Mouse (Mus musculus) cortical plate, adult 2 months (tissue): ENCODE data around the gene Eif2d.

Source experiments
- CTCF ChIP-seq: fragments of 200-500 bp; IDR thresholded peaks from 2 replicates; pipeline ENCODE4 v1.5.1; 2011; ENCODE audit warnings: mild to moderate bottlenecking, control low read depth, low read length; ENCODE audit not compliant: insufficient read depth; ENCODE audit errors: extremely low read depth
- POLR2A ChIP-seq: fragments of 200-500 bp; IDR thresholded peaks from 2 replicates; pipeline ENCODE4 v1.6.1; 2011; ENCODE audit warnings: mild to moderate bottlenecking, low read length, control low read depth; ENCODE audit not compliant: insufficient read depth; ENCODE audit errors: extremely low read depth

DNA sequence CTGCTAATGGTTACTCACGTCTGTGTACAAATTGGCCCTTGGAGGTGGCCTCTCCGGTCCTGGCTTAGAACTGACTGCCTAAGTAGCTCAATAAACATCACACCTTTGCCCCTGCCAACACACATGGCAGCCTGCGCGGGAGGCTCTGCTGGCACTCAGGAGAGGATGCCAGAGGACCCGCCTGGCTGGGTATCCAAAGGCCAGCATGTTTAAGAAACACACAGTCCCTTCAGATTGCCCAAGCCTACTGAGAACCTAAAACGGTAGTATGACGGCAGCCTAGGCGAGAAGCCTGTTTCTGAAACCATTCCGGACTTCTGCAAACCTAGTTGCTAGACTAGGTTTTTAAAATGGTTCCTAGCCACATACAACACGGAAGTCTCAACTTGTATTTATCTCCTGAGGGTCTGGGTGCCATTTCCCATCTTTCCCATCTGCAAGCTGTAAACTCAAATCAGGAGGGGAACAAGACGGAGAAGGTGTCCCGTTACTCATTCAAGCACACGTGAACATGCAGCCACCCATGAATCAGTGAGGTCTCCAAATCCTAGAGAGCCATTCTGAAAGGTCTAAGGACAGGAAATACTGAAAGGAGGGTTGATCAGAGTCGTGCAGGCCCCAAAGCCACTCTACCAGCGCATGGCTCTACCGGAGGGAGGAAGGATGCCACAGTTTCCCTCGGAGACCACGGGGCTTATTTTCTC lies 46.3 kb downstream of the Eif2d start:
- TF ChIP-seq POLR2A (no peak), CTCF (no peak)
